Mouse (Mus musculus): ENCODE data around the gene Spata16. TPM values are rescaled to one million over a fixed set of nuclear protein-coding genes. Genes with fewer than 3 reads are reported as not detected.

The Spata16 gene
- not detected in 2 replicates for polyA plus RNA-seq (2012; rRNA removed; ENCODE audit: low replicate concordance)

GRCm38 (mm10) chr3:26637402-26637801 lies at the start of gene Spata16:
Gene Spata16 (plus strand): TSS chr3:26637620.

